Mouse (Mus musculus) spleen, postnatal 36 days (tissue): ENCODE data around the gene Keg1.
"Not testable (repeated sequence)": the region's sequence is repeated elsewhere in the genome, so short reads cannot be mapped to it uniquely, and the experiment has no call there.

ENCODE experiments used
- DNase-seq, 2 experiments: peaks; one replicate each; pipeline ENCODE4 v3.0.0; 2022; ENCODE audit warnings: low spot score in 2 of 2, mixed read lengths in 1 of 2

Keg1 gene

GRCm38 (mm10) chr19:12695590-12695989 lies at the start of gene Keg1:
Gene Keg1, plus strand, starts transcription at chr19:12695786.
- no peak for DNase-seq

DNA sequence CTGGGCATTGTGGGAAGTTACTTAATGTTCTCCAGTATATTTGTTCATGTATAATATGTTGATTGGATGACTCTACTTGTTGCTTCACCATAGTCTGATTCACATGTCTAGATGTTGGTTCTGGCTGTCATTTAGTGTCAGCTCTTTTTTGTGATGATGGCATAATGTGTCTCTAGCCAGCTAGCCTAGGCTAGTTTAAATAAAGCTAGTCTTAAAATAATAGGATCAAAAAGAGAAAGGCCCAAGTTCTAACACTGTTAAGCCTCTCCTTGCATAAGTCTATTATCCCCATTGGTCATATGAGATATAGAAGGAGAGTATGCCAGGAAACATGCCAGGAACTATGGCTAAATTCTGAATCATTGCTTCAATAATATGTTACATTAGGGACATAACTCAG lies 46.1 kb upstream of the Keg1 start:
- DNase-seq, result no peak

DNA sequence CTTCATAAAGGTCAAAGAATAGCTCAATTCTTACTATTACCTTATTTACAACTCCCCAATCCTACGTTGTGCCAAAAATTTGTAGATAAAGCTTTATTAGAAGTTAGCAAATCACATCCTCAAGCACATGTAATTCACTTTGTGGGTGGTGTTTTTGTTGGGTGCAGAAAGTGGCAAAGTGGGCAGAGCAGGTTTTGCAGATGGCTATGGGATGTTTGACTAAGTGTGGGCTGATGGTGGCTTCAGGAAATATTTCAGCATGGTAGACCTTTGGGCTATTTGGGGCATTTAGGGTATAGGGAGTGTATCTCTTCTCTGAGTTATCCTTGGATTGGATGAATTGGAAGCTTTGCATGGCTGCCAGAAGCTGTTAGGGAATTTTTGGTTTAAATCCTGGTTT lies 29.4 kb upstream of the Keg1 start:
- no peak for DNase-seq

- not testable (repeated sequence) for DNase-seq
These were observed 27.0 kb upstream of the Keg1 start for GRCm38 (mm10) chr19:12668601-12669000.

- DNase-seq, result no peak
These were observed 25.4 kb upstream of the Keg1 start, which contains the start of gene Olfr1442 for GRCm38 (mm10) chr19:12670139-12670538. Gene Olfr1442, plus strand, starts transcription at chr19:12670439.

GRCm38 (mm10) chr19:12671051-12671450 lies 24.5 kb upstream of the Keg1 start:
- no peak for DNase-seq

- DNase-seq, result no peak
These were observed 17.8 kb upstream of the Keg1 start, which contains the start of gene Olfr1443 for GRCm38 (mm10) chr19:12677812-12678211. Gene Olfr1443, plus strand, starts transcription at chr19:12678112.

DNA sequence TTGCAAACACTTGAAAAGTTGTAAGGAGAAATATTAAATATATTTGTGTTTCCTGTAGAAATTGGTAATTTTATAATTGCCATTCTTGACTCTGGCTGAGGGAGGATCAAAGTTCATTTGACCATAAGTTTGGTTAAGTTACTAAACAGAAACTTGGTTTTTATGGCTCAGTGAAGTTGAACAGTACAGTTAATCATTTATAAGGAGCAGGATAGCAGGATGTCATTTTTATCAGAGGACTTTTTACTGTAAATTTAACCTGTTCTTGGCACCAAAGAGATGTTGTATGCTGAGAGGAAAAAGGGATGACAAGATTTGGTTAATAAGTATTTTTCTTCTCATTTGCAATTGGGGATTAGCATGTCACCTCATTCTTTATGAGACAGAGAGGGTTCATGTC lies 10.9 kb upstream of the Keg1 start:
- no peak for DNase-seq

GRCm38 (mm10) chr19:12685231-12685630 lies 10.4 kb upstream of the Keg1 start:
- DNase-seq, result no peak

DNA sequence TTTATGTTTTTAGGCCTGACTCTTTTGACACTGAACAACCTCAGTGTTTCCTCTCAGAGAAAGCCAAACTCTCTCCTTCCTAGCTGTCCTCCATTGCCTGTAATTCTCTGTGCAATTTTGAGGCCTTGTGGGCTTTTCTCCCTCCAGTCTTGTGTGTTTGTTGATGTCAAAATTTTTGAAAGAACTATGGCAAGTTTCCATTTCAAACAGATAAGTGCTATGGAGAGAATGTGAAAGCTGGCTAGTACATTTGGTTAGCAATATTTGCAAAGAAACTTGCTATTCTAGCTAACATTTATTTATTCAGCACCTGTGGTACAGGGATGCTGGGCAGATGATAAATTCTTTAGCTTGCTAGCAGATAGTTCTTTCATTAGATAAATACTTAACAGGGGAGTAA lies 635 bp downstream of the Keg1 start:
- DNase-seq, result no peak

DNA sequence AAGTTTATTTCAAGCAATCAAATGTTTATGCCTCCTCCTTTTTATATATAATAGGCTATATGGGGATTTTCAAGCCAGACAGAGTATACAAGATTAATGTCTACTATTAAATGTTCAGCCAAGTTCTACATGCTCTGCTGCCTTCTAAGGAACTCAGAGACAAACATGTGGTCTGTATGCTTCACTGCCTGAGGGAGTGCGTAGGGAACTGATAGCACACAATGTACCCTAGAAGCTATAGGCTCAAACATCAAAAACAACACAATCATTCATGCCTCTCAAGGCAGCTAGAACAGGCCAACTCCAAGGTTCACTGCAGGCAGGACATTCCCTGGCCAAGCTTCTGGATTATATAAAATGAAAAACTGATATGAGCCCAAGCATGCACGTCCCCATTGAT lies 12.9 kb downstream of the Keg1 start:
- peak in 1 of 2 experiments; percentile 2 for DNase-seq

DNA sequence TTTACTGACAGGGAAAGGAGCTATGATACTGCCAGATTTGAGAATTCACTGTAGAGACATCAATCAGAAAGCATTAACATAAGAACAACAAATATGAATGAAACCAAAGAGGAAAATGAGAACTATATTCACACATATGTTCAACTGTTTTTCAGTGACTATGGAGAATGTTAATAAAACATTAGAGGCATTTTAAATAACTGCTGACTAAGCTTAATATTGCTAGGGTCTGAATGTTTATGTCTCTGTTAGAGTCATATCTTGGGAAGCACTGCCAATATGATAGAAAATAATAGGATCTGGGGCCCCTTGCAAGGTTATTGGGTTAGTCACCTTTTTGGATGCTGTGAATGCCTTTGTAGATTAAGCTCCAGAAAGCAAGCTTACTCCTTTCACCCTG lies 13.4 kb downstream of the Keg1 start:
- no peak for DNase-seq

- no peak for DNase-seq
These were observed 23.6 kb downstream of the Keg1 start for GRCm38 (mm10) chr19:12719189-12719588.

GRCm38 (mm10) chr19:12720463-12720862 lies 24.9 kb downstream of the Keg1 start:
- no peak for DNase-seq

DNA sequence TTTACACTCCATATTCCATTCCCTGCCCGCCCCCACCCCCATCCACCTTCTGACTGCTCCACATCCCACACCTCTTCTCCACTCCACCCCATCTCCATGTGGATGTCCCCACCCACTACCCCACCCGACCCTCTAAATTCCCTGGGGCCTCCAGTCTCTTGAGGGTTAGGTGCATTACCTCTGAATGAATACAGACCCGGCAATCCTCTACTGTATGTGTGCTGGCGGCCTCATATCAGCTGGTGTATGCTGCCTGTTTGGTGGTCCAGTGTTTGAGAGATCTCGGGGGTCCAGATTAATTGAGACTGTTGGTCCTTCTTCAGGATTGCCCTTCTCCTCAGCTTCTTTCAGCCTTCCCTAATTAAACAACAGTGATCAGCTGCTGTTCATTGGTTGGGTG lies 25.3 kb downstream of the Keg1 start:
- DNase-seq, result not testable (repeated sequence)

DNA sequence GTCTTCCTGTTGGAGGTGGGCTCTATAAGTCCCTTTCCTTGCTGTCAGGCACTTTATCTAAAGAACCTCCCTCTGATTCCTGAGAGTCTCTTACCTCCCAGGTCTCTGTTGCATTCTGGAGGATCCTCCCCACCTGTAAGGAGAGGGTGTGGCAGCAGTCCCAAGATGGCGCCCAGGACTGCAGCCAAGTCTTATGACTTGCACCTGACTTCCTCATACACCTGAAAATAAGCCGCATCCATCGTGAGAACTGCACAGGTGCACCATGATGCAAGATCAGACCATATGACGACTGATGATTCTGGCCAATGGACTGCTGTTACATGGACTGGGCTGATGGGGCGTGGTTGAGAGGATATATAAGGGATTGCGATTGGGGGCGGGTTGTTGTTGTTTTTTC lies 26.0 kb downstream of the Keg1 start:
- not testable (repeated sequence) for DNase-seq

DNA sequence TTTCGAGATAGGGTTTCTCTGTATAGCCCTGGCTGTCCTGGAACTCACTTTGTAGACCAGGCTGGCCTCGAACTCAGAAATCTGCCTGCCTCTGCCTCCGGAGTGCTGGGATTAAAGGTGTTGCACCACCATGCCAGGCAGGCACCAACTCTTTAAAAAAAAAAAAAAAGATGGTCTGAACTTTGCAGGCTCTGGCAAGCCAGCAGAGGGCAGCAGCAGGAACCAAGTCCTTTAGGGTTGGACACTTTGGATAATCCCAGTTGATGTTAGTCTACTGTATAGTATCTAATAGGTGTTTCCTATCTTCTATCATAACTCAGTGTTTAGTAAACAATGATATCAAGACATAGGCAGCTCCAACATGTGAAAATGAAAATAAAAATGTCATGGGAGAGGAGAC lies 26.7 kb downstream of the Keg1 start:
- peak in 1 of 2 experiments; percentile 4 for DNase-seq

- no peak for DNase-seq
These were observed 30.3 kb downstream of the Keg1 start for GRCm38 (mm10) chr19:12725851-12726250.

GRCm38 (mm10) chr19:12731036-12731435 lies 35.5 kb downstream of the Keg1 start:
- DNase-seq, result no peak

- DNase-seq, result no peak
These were observed 36.4 kb downstream of the Keg1 start for GRCm38 (mm10) chr19:12731950-12732349.

DNA sequence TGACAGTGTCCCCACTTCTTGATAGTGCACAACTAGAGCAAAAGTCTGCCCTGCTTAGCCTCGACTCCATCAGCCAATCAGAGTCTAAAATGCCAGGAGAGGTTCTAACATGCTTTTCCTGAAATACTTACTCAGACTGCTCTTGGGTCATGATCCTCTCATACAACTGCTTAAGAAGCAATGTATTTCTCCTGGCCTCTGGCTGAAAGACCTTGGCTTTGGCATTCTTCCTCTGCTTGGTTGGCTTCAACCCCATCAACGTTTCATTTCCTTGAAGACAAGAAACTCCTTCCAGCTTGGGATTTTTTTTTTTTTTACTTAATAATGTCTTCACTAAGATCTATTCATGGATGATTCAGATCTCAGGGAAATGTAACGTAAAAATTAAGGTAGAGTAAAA lies 60.7 kb downstream of the Keg1 start:
- no peak for DNase-seq

DNA sequence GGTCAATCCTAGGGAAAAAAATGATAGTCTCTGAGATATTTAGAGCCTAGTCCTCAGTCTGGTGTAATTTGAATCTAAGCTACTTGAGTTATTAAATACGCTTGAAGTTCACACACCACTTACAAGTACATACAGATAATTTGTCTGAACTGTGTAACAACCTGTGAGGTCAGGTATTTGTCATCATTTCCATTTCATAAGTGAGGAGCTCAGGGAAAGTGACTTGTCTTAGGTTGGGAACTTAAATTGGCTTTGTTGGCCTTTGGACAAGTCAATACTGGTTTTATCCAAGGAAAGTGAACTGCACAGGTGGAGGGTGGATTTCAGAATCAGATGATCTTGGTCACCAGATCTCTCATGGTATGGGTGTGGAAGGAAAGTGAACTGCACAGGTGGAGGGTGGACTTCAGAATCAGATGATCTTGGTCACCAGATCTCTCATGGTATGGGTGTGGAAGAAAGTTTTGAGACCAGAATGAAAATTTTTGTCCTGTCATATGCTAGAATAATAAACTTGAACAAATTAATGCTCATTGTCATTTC lies 63.4 kb downstream of the Keg1 start:
- no peak for DNase-seq

DNA sequence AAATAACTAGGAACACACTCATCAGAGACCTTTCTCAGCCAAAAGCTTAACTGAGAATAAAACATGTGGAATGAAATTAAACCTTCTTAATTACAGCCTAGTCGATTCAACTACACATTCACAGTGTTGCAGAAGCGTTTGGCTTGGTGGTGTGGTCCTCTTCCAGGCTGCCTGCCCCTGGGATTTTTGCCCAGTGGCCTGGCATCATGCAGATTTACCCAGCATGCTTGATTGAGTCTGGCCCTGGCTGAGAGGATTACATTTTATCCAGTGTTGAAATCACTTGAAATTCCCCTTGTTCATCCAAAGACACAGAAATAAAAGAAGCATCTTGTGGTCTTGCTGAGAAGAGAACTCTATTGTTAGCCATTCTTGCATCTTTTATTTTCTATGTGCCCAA lies 64.1 kb downstream of the Keg1 start:
- DNase-seq, result no peak
